Mouse (Mus musculus): ENCODE data around the gene Shcbp1l. TPM values are rescaled to one million over a fixed set of nuclear protein-coding genes. Genes with fewer than 3 reads are reported as not detected.
"Not testable (repeated sequence)": the region's sequence is repeated elsewhere in the genome, so short reads cannot be mapped to it uniquely, and the experiment has no call there.

Shcbp1l gene
- polyA plus RNA-seq, 1 experiment, result 1.1 TPM

GRCm38 (mm10) chr1:153414114-153414723 lies 10.7 kb upstream of the Shcbp1l start:
- not testable (repeated sequence) for H3K36me3 ChIP-seq (ENCODE audit: control insufficient read depth, insufficient read depth, low read length); H3K27me3 ChIP-seq (ENCODE audit: control insufficient read depth, insufficient read depth, low read length); H3K4me1 ChIP-seq (replicated peaks; ENCODE audit: control insufficient read depth, insufficient read depth, low read length)
- 16% methylated on average over 24 of the region's 24 CpGs for WGBS
- peak overlapping the region; percentile 77; the same call in 1 of the 2 replicates for H3K27ac ChIP-seq (ENCODE audit: control insufficient read depth, insufficient read depth, low read length)
- DNase-seq, result peak; percentile 96
- peak overlapping the region; percentile 57 for H3K4me3 ChIP-seq (ENCODE audit: control insufficient read depth, insufficient read depth, low read length)
- peak; percentile 45; the same call in 1 of the 2 replicates for TF ChIP-seq POLR2A (IDR thresholded peaks at IDR 0.05; ENCODE audit: control insufficient read depth, extremely low read depth, insufficient read depth, low read length, poor library complexity)

- DNase-seq, result peak; percentile 78
- Histone ChIP-seq H3K4me3 (ENCODE audit: control insufficient read depth, insufficient read depth, low read length) (no peak overlapping the region), H3K27me3 (ENCODE audit: control insufficient read depth, insufficient read depth, low read length) (no peaks in the 10 kb centered on the region), H3K4me1 (replicated peaks; ENCODE audit: control insufficient read depth, insufficient read depth, low read length) (no peaks in the 10 kb centered on the region; the same call in 1 of the 2 replicates), H3K27ac (ENCODE audit: control insufficient read depth, insufficient read depth, low read length) (no peak overlapping the region), H3K36me3 (ENCODE audit: control insufficient read depth, insufficient read depth, low read length) (no peaks in the 10 kb centered on the region)
- no peak for TF ChIP-seq POLR2A (IDR thresholded peaks at IDR 0.05; ENCODE audit: control insufficient read depth, extremely low read depth, insufficient read depth, low read length, poor library complexity)
- TF ChIP-seq CTCF (IDR thresholded peaks at IDR 0.05; ENCODE audit: borderline replicate concordance, control insufficient read depth, extremely low read depth, insufficient read depth, low read length, poor library complexity), result no peak
- WGBS, result 55% methylated on average over 4 of the region's 4 CpGs
These were observed 10.0 kb upstream of the Shcbp1l start for GRCm38 (mm10) chr1:153414962-153415361.

- 70% methylated on average over 2 of the region's 5 CpGs for WGBS
- DNase-seq; H3K4me1 ChIP-seq (replicated peaks; ENCODE audit: control insufficient read depth, insufficient read depth, low read length); H3K27ac ChIP-seq (ENCODE audit: control insufficient read depth, insufficient read depth, low read length); H3K4me3 ChIP-seq (ENCODE audit: control insufficient read depth, insufficient read depth, low read length); H3K27me3 ChIP-seq (ENCODE audit: control insufficient read depth, insufficient read depth, low read length); H3K36me3 ChIP-seq (ENCODE audit: control insufficient read depth, insufficient read depth, low read length): not testable (repeated sequence)
These were observed 9.2 kb upstream of the Shcbp1l start for GRCm38 (mm10) chr1:153415742-153416141.

- WGBS, result 91% methylated on average over 3 of the region's 3 CpGs
- H3K27ac ChIP-seq (ENCODE audit: control insufficient read depth, insufficient read depth, low read length); DNase-seq; H3K36me3 ChIP-seq (ENCODE audit: control insufficient read depth, insufficient read depth, low read length); H3K27me3 ChIP-seq (ENCODE audit: control insufficient read depth, insufficient read depth, low read length); H3K4me3 ChIP-seq (ENCODE audit: control insufficient read depth, insufficient read depth, low read length); H3K4me1 ChIP-seq (replicated peaks; ENCODE audit: control insufficient read depth, insufficient read depth, low read length): not testable (repeated sequence)
These were observed 8.6 kb upstream of the Shcbp1l start for GRCm38 (mm10) chr1:153416271-153416832.

GRCm38 (mm10) chr1:153417805-153418204 lies 7.2 kb upstream of the Shcbp1l start:
- WGBS, result 92% methylated on average over 4 of the region's 4 CpGs
- peak; percentile 12 for DNase-seq
- not testable (repeated sequence) for H3K4me1 ChIP-seq (replicated peaks; ENCODE audit: control insufficient read depth, insufficient read depth, low read length); H3K27ac ChIP-seq (ENCODE audit: control insufficient read depth, insufficient read depth, low read length); H3K27me3 ChIP-seq (ENCODE audit: control insufficient read depth, insufficient read depth, low read length); H3K36me3 ChIP-seq (ENCODE audit: control insufficient read depth, insufficient read depth, low read length); H3K4me3 ChIP-seq (ENCODE audit: control insufficient read depth, insufficient read depth, low read length)

GRCm38 (mm10) chr1:153424271-153424670 lies 691 bp upstream of the Shcbp1l start:
- no peak overlapping the region for H3K27ac ChIP-seq (ENCODE audit: control insufficient read depth, insufficient read depth, low read length)
- no peaks in the 10 kb centered on the region for H3K27me3 ChIP-seq (ENCODE audit: control insufficient read depth, insufficient read depth, low read length)
- H3K4me1 ChIP-seq (replicated peaks; ENCODE audit: control insufficient read depth, insufficient read depth, low read length), result peaks cover 21% of the 10 kb centered on the region
- no peak for TF ChIP-seq POLR2A (IDR thresholded peaks at IDR 0.05; ENCODE audit: control insufficient read depth, extremely low read depth, insufficient read depth, low read length, poor library complexity)
- no peak for TF ChIP-seq CTCF (IDR thresholded peaks at IDR 0.05; ENCODE audit: borderline replicate concordance, control insufficient read depth, extremely low read depth, insufficient read depth, low read length, poor library complexity)
- 39% methylated on average over 12 of the region's 12 CpGs for WGBS
- DNase-seq, result no peak
- H3K4me3 ChIP-seq (ENCODE audit: control insufficient read depth, insufficient read depth, low read length), result 0 out of 2 replicates have a peak overlapping the region, but pooled peaks have one; percentile 41
- no peaks in the 10 kb centered on the region for H3K36me3 ChIP-seq (ENCODE audit: control insufficient read depth, insufficient read depth, low read length)

GRCm38 (mm10) chr1:153431158-153431557 lies 6.2 kb downstream of the Shcbp1l start:
- DNase-seq, result no peak
- TF ChIP-seq POLR2A (IDR thresholded peaks at IDR 0.05; ENCODE audit: control insufficient read depth, extremely low read depth, insufficient read depth, low read length, poor library complexity) (no peak), CTCF (IDR thresholded peaks at IDR 0.05; ENCODE audit: borderline replicate concordance, control insufficient read depth, extremely low read depth, insufficient read depth, low read length, poor library complexity) (no peak)
- no peaks in the 10 kb centered on the region for H3K27me3 ChIP-seq (ENCODE audit: control insufficient read depth, insufficient read depth, low read length)
- H3K27ac ChIP-seq (ENCODE audit: control insufficient read depth, insufficient read depth, low read length), result no peak overlapping the region
- no peak overlapping the region for H3K4me3 ChIP-seq (ENCODE audit: control insufficient read depth, insufficient read depth, low read length)
- peaks cover 13% of the 10 kb centered on the region for H3K4me1 ChIP-seq (replicated peaks; ENCODE audit: control insufficient read depth, insufficient read depth, low read length)
- 95% methylated on average over 7 of the region's 7 CpGs for WGBS
- H3K36me3 ChIP-seq (ENCODE audit: control insufficient read depth, insufficient read depth, low read length), result no peaks in the 10 kb centered on the region

Measured in thymus, adult 2 months (tissue).